Mouse (Mus musculus) limb, embryonic 14.5 days (tissue): Measurements from ENCODE around the gene Creld2. TPM values are rescaled to one million over a fixed set of nuclear protein-coding genes. Genes with fewer than 3 reads are reported as not detected.
A peak's percentile ranks its signal among the peaks of the same experiment; 100 is the strongest.
"Not testable (repeated sequence)": the region's sequence is repeated elsewhere in the genome, so short reads cannot be mapped to it uniquely, and the experiment has no call there.

Source experiments
- ATAC-seq: fragments of 200-750 bp; cut with Nextera tagmentation; 2 replicates; pipeline ENCODE4 v1.8.0; 2017; ENCODE audit warnings: low read depth, moderate number of reproducible peaks, moderate TSS enrichment; ENCODE audit not compliant: low FRiP score
- DNase-seq: peaks from one replicate; pipeline ENCODE4 v3.0.0-alpha.2; 2015; ENCODE audit warnings: low spot score
- H3K27ac ChIP-seq: fragments of 300-500 bp; sonication (generic); replicated peaks from 2 replicates; pipeline ENCODE4 v1.5.1; 2014; ENCODE audit warnings: low read depth, mild to moderate bottlenecking, low read length, moderate library complexity, mixed read lengths
- H3K27me3 ChIP-seq: fragments of 300-500 bp; sonication (generic); 2 replicates; pipeline ENCODE4 v1.6.1; 2014; ENCODE audit warnings: low read length, mixed read lengths; ENCODE audit not compliant: control insufficient read depth, insufficient read depth
- H3K36me3 ChIP-seq: fragments of 300-500 bp; sonication (generic); 2 replicates; pipeline ENCODE4 v1.6.1; 2014; ENCODE audit warnings: mild to moderate bottlenecking, low read length, moderate library complexity, mixed read lengths; ENCODE audit not compliant: control insufficient read depth, insufficient read depth
- H3K4me1 ChIP-seq: fragments of 300-500 bp; sonication (generic); 2 replicates; pipeline ENCODE4 v1.6.1; 2014; ENCODE audit warnings: antibody characterized with exemption, low read length, mixed read lengths; ENCODE audit not compliant: control insufficient read depth, insufficient read depth
- H3K4me2 ChIP-seq: fragments of 300-500 bp; sonication (generic); replicated peaks from 2 replicates; pipeline ENCODE4 v1.6.1; 2014; ENCODE audit warnings: low read depth, mild to moderate bottlenecking, low read length, moderate library complexity; ENCODE audit not compliant: severe bottlenecking
- H3K4me3 ChIP-seq: fragments of 300-500 bp; sonication (generic); replicated peaks from 2 replicates; pipeline ENCODE4 v1.5.1; 2014; ENCODE audit warnings: low read length
- H3K9ac ChIP-seq: fragments of 300-500 bp; sonication (generic); 2 replicates; pipeline ENCODE4 v1.6.1; 2014; ENCODE audit warnings: mild to moderate bottlenecking, low read depth, low read length, moderate library complexity; ENCODE audit not compliant: severe bottlenecking
- H3K9me3 ChIP-seq: fragments of 300-500 bp; sonication (generic); 2 replicates; pipeline ENCODE4 v1.6.1; 2016; ENCODE audit warnings: low read length; ENCODE audit not compliant: control insufficient read depth
- POLR2A ChIP-seq: fragments of 200-500 bp; IDR thresholded peaks from 2 replicates; pipeline ENCODE4 v1.8.0; 2012; ENCODE audit warnings: inconsistent platforms, mild to moderate bottlenecking, moderate library complexity, borderline replicate concordance; ENCODE audit not compliant: insufficient read depth, insufficient read length; ENCODE audit errors: extremely low read depth
- WGBS: fragments of 180-500 bp; shearing (Covaris S2); extraction: QIAGEN DNeasy Blood & Tissue Kit; methylation state at CpG from one replicate; pipeline ENCODE4 v1.1.7; 2014; 5-methylcytosine and 5-hydroxymethylcytosine counted together
- polyA plus RNA-seq, 2 experiments: library from polyadenylated mRNA; depleted of rRNA in 1 of 2; stranded (reverse) in 1 of 2; unstranded in 1 of 2; fragments of >200 nt; fragmentation: Nextera tagmentation in 1 of 2; extraction: Ambion mirVana in 1 of 2; gene quantifications; 2 replicates each; pipeline versions ENCODE4 v1.2.1 to v1.2.3; 2012 to 2014

Creld2 gene
- polyA plus RNA-seq (2012; rRNA removed) (59.3 and 79.1 TPM in 2 replicates), polyA plus RNA-seq (2014; fragmentation: Nextera tagmentation; extraction: Ambion mirVana) (74.9 and 85.9 TPM in 2 replicates)

DNA sequence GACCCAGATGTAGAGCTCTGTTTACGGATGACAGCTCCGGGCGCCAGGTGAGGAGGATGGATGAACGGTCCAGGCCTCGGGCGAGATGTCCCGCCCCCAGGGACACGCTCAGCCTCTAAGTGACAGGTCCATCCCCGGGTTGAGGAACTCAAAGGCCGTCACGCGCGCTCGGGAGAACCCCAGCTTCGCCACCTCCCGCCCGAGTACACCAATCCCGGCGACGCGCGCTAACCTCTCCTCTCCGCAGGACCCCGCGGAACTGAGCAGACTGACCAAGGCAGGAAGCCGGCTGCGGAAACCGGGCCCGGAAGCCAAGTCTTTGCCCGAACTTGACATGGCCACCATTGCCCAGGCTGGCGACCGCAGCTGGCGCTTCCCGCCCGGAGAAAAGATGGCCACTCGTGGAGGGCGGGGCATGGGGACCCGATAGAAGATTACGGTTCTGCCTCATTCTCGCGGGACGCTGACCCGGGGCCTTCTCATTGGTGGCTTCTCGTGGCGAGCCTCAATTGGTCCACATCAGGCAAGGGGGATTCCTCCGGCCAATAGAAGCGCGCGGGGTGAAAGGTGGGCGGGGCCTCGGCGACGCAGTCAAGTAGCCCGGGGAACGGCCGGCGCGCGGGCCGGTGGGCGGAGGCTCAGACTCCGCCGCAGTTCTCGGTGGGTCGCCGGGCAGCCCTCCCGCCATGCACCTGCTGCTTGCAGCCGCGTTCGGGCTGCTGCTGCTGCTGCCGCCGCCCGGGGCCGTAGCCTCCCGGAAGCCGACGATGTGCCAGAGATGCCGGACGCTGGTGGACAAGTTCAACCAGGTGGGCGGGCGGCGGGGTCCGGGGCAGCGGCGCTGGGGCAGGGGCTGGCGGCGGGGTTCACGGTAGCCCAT lies at the start of gene Creld2, which contains the start of gene Alg12:
TSS of gene Creld2 (plus strand) at position 621 of the 880 bp plus-strand sequence.
TSS of gene Alg12 (minus strand) at position 293 of the 880 bp plus-strand sequence.
- Histone ChIP-seq H3K9ac (peak within 1 kb of the TSS; percentile 81), H3K36me3 (peaks cover 46% of the 10 kb centered on the region), H3K9me3 (no peaks in the 10 kb centered on the region), H3K4me2 (peak within 1 kb of the TSS; percentile 81), H3K27me3 (no peaks in the 10 kb centered on the region), H3K4me1 (peaks cover 11% of the 10 kb centered on the region), H3K4me3 (peak within 1 kb of the TSS; percentile 90), H3K27ac (peak within 1 kb of the TSS; percentile 63)
- peak; percentile 100 for DNase-seq
- ATAC-seq: peak; percentile 99
- peak; percentile 85; the same call in 1 of the 2 replicates for TF ChIP-seq POLR2A
- WGBS: 2% methylated on average over 75 of the region's 88 CpGs

DNA sequence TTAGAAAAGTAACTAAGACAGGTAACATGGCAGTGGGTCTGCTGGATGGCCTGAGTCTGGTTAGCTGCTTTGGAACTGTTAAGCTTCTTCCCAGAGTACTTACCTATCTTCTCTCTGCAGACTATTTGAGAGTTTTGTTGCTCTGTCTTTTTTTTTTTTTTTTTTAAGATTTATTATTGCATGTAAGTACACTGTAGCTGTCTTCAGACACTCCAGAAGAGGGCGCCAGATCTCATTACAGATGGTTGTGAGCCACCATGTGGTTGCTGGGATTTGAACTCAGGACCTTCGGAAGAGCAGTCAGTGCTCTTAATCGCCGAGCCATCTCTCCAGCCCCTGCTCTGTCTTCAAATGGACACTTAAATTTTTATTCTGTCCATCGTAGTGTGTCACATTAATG lies 44.8 kb upstream of the Creld2 start:
- H3K27ac ChIP-seq, H3K9ac ChIP-seq, H3K9me3 ChIP-seq, H3K27me3 ChIP-seq, H3K4me3 ChIP-seq, H3K4me2 ChIP-seq, DNase-seq, H3K4me1 ChIP-seq, ATAC-seq: not testable (repeated sequence)
- peaks cover 40% of the 10 kb centered on the region for H3K36me3 ChIP-seq
- 90% methylated on average over 5 of the region's 5 CpGs for WGBS

DNA sequence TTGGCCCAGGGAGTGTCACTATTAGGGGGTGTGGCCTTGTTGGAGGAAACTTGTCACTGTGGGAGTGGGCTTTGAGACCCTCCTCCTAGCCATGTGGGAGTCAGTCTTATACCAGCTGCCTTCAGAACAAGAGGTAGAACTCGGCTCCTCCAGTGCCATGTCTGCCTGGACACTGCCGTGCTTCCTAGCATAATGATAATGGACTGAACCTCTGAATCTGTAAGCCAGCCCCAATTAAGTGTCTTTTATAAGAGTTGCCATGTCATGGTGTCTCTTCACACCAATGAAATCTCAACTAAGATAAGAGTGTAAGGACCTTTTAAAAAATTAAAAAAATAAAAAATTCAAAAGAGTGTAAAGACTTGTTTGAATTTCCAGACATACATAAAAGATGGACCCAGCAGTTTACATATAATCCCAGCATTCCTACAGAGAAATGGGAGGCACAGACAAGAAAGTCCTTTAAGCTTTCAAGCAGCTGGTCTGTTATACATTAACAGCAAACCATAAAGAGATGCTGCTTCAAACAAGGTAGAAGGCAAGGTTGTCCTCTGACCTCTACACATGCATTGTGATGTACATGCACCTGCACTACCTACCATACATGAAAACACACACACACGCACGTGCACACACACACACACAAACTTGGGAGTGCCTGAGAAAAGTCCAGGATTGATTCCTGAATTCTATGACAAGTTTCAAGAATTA lies 27.2 kb upstream of the Creld2 start:
- no peaks in the 10 kb centered on the region for H3K4me1 ChIP-seq
- no peak overlapping the region for H3K4me3 ChIP-seq
- ATAC-seq (no peak), DNase-seq (no peak)
- TF ChIP-seq POLR2A: no peak
- H3K27ac ChIP-seq: no peak overlapping the region
- no peak overlapping the region for H3K4me2 ChIP-seq
- 75% methylated on average over 4 of the region's 4 CpGs for WGBS
- H3K36me3 ChIP-seq: peaks cover 1% of the 10 kb centered on the region; the same call in 1 of the 2 replicates
- H3K9me3 ChIP-seq: no peaks in the 10 kb centered on the region
- H3K9ac ChIP-seq: no peak overlapping the region
- no peaks in the 10 kb centered on the region for H3K27me3 ChIP-seq

DNA sequence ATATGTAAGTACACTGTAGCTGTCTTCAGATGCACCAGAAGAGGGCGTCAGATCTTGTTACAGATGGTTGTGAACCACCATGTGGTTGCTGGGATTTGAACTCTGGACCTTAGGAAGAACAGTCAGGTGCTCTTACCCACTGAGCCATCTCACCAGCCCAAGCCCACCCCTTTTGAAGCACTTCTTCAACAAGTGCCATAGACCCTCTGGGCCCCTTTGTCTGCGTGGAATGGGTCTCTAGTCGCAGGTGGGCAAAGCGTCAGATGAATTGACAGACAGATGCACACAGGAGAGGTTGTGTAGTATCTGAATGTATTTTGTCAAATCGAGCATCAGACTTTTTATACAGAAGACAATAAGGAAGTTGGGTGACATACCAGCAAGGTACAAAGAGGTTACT lies 24.7 kb upstream of the Creld2 start:
- H3K4me2 ChIP-seq, H3K4me3 ChIP-seq, H3K27ac ChIP-seq, ATAC-seq, H3K9me3 ChIP-seq, H3K9ac ChIP-seq, H3K36me3 ChIP-seq, DNase-seq, H3K27me3 ChIP-seq, H3K4me1 ChIP-seq: not testable (repeated sequence)
- 82% methylated on average over 5 of the region's 5 CpGs for WGBS

GRCm38 (mm10) chr15:88799950-88800371 lies 19.5 kb upstream of the Creld2 start:
- Histone ChIP-seq H3K27ac (no peak overlapping the region), H3K4me2 (no peak overlapping the region), H3K9ac (no peak overlapping the region), H3K4me1 (no peaks in the 10 kb centered on the region), H3K4me3 (no peak overlapping the region), H3K36me3 (peaks cover 12% of the 10 kb centered on the region), H3K27me3 (no peaks in the 10 kb centered on the region), H3K9me3 (no peaks in the 10 kb centered on the region)
- WGBS: 83% methylated on average over 11 of the region's 11 CpGs
- ATAC-seq: no peak
- DNase-seq: no peak
- no peak for TF ChIP-seq POLR2A
